ENCODE assay signal across 8 mouse cellular contexts in the genomic region with DNA sequence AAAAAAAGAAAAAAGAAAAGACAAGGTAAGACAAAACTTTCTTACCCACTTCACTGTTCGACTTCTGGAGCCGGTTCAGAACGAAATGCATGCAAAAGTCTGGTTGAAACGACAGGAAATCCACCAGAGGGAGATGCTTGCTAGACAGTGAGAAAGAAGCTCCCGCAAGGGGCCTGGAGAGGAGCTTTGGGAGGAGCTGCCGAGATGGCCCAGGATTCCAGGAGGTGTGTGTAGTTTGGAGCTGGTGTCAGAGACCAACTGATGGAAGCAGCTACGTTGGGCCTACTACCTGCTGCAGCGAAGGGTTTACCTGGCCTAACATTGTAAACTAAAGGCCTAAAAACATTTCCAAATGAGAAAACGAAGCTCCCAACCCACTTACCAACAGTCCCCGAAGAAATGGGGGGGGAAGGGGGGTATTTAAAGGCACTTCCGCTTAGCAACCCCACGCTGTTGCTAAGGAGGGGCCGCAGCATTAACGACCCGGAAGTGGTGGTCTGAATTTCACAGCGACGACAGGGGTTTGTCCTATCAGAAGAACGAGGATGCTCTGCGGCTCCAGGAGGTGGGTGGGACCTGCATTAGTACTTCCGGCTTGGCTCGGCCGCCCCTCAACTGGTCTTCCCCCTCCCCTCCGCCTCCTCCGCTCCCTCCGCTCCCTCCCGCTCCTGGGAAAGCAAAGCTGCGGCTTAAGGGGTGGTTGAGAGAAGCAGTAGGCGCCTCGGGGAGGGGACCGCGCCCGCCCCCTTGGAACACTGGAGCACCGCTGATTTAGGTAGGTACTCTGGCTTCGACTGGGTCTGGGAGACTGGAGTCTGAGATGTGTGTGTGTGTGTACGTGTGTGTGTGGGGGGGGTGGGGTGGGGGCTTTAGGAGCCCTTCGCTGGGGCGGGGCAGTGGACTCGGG. TPM values are rescaled to one million over a fixed set of nuclear protein-coding genes. Genes with fewer than 3 reads are reported as not detected.
DNase-seq lines count a peak whose midpoint lies in the region; ATAC-seq lines count a peak whose summit lies in the region.

A gene (minus strand): TSS at position 401 of the 907 bp plus-strand sequence.
A gene (plus strand): TSS at position 531 of the 907 bp plus-strand sequence.

- H3K27ac ChIP-seq in lung, embryonic 16.5 days (ENCODE audit: low read length) = peak within 1 kb of the TSS; percentile 87

- no peaks in the 10 kb centered on the region for H3K27me3 ChIP-seq in lung, embryonic 16.5 days (ENCODE audit: control insufficient read depth, insufficient read depth, low read depth, low read length)

- peak within 1 kb of the TSS; percentile 87 for H3K9ac ChIP-seq in lung, embryonic 16.5 days (ENCODE audit: low read length)

- no peaks in the 10 kb centered on the region for H3K9me3 ChIP-seq in lung, embryonic 16.5 days (ENCODE audit: control insufficient read depth, low read length)

- peak within 1 kb of the TSS; percentile 93 for H3K4me2 ChIP-seq in lung, embryonic 16.5 days (ENCODE audit: low read depth, low read length)

- peak; percentile 95 to 99 for ATAC-seq in hematopoietic stem cell, adult 5-6 weeks (replicated peaks in 1 of 2; ENCODE audit: insufficient read depth in 1 of 2, low FRiP score in 2 of 2, low TSS enrichment in 1 of 2, low read depth in 1 of 2, poor library complexity in 2 of 2, severe bottlenecking in 2 of 2)
- peak; percentile 99 for ATAC-seq in lung, embryonic 16.5 days (ENCODE audit: low read depth)

- WGBS in lung, embryonic 16.5 days = under 1% methylated on average over 38 of the region's 38 CpGs

- peak; percentile 96 for DNase-seq in MEL-GATA-1-ER (ENCODE audit: extremely low read depth, low read depth)
- DNase-seq in cerebellum, adult 8-10 months = peak; percentile 93
- peak; percentile 95 for DNase-seq in forelimb bud, embryonic 11.5 days (ENCODE audit: low read depth, low spot score)
- peak; percentile 88 for DNase-seq in layer of hippocampus, adult 9-10 months (ENCODE audit: low spot score)
- peak; percentile 77 for DNase-seq in ovary, postnatal 10 days (ENCODE audit: low spot score)
- DNase-seq in thymus, postnatal 10 days (ENCODE audit: low spot score in 2 of 2) = peak; percentile 85 to 89

- peak within 1 kb of the TSS; percentile 64 for H3K4me3 ChIP-seq in lung, embryonic 16.5 days (ENCODE audit: low read length)

- peaks cover 8% of the 10 kb centered on the region for H3K4me1 ChIP-seq in lung, embryonic 16.5 days (replicated peaks; ENCODE audit: control insufficient read depth, insufficient read depth, low read length)

- peaks cover 2% of the 10 kb centered on the region for H3K36me3 ChIP-seq in lung, embryonic 16.5 days (ENCODE audit: control insufficient read depth, insufficient read depth, low read length)

RNA-seq across cellular contexts. Expression of the first gene that starts in this region (rescaled TPM):
- total RNA-seq in hematopoietic stem cell, adult 5-6 weeks (2017) = 24.4 and 24.5 TPM in 2 replicates
- 33.1 and 33.8 TPM in 2 replicates for polyA plus RNA-seq in lung, embryonic 16.5 days (2015; fragmentation: Nextera tagmentation; extraction: Ambion mirVana)

RNA-seq across cellular contexts. Expression of the second gene that starts in this region (rescaled TPM):
- 42.0 and 51.1 TPM in 2 replicates for total RNA-seq in hematopoietic stem cell, adult 5-6 weeks (2017)
- 14.8 and 16.0 TPM in 2 replicates for polyA plus RNA-seq in lung, embryonic 16.5 days (2015; fragmentation: Nextera tagmentation; extraction: Ambion mirVana)

Comparison
In these comparisons a context has a peak if more than half of its experiments do, and no peak if none do; other contexts are left out.
1. Peak in every context shown above with its lines: DNase-seq, ATAC-seq, H3K4me3 ChIP-seq and H3K27ac ChIP-seq.